Mouse (Mus musculus) activated CD4-positive, CD25-positive, alpha-beta regulatory T cell, adult 4 months (primary cell): Measurements from ENCODE around the gene Smyd5. TPM values are rescaled to one million over a fixed set of nuclear protein-coding genes. Genes with fewer than 3 reads are reported as not detected.
"Not testable (repeated sequence)": the region's sequence is repeated elsewhere in the genome, so short reads cannot be mapped to it uniquely, and the experiment has no call there.

Experiments
- ATAC-seq: one replicate; pipeline ENCODE4 v1.8.0; 2017
- polyA plus RNA-seq, 2 experiments: library from polyadenylated mRNA; unstranded; fragments of 100-300 nt; shearing (Covaris generic); gene quantifications; one replicate each; pipeline ENCODE4 v1.2.1; 2017

The Smyd5 gene
- polyA plus RNA-seq, 2 experiments from 2014 or later, result 21.2 to 27.0 TPM

DNA sequence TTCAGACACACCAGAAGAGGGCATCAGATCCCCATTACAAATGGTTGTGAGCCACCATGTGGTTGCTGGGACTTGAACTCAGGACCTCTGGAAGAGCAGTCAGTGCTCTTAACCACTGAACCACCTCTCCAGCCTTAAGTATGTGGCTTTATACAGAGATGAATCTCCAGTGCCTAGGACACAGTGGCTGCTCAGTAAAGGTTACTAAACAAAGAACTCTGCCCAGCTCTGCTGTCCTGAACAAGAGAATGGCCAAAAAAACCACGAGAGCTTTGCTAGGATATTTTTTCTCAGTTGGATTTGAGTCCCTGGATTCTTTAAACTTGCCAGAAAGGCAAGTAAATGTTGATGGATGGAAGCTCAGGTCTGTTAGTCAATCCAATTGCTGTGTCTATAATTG, 18.4 kb downstream of the Smyd5 start:
- ATAC-seq, result not testable (repeated sequence)

DNA sequence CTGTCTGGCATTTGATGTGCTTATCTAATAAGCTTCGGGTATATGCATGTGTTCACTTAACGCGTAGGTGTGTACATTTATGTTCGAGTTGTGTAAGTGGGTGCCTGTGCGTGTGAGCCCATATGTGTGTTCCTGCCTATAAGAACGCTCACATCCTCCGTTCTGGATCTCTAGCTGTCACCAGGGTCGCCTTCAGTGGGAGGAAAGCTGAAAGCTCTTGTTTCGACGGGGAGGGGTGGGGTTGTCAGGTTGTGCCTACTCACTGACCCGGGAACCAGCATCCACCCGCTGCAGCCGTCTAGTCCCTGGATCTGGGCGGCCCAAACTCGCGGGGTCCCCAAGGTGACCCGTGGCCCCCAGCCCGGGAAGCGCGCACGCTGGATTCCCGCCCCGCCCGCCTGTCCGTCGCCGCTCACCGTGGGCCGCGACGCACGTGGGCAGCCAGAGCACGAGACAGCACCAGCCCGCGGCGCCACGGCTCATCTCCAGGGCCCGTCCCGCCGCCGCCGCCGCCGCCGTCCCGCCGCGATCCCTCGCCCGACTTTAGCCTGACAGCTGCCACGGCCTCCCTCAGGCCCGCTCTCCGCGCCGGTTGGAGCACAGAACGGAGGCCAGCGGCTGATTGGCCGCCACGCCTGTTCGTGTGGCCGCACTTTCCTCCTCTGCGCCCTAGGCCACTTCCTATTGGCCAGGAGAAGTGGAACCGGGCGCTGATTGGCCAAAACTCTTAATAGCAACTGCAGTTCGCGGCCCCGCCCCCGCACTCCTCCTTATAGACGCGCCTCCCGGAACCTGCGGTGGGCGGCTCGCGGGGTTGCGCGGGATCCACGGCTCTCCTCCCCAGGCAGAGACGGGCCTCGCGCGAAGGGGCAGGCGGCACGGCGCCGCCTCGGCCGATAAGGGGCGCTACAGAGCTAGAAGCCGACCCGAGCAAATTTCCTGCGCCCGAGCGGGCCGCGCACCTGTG, 19.2 kb downstream of the Smyd5 start, which contains the start of gene Cct7:
TSS of gene Cct7 (plus strand) at position 818 of the 967 bp plus-strand sequence.
- ATAC-seq, result peak; percentile 85

DNA sequence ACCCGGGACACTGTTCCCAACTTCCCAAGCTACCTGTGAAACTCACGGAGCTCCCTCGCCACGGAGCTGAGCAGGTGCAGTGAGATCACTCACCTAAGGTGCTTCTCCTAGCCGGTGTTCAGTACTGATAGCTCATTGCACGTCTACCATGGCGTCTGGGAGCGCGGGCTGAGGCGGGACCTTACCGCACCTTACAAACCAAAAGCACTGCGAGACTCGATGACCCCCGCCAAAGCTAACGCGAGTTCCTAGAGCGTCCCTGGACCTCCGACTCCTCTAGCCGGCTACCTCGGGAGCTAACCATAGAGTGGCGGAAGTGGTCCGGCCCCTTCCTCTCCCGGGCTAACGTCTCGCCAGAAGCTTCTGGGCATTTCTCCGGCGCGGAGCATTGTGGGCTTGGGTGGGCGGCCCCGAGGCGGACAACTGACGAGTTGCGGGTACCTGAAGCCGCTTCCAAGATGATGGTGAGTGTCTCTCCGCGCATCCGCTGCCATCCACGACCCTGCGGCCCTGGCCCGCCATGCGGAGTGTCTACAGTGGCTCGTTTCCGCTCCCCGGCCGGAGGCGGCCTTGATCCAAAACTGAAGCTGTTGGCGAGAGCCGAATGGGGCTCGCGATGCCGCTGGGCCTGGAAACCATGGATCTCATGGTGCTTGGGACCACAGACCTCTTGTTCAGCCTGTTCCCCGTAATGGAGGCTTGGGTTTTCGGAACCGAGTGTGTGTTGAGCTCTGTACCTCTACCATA, 20.0 kb downstream of the Smyd5 start, which contains the start of gene Pradc1:
TSS of gene Pradc1 (minus strand) at position 307 of the 747 bp plus-strand sequence.
- ATAC-seq, result peak; percentile 51

DNA sequence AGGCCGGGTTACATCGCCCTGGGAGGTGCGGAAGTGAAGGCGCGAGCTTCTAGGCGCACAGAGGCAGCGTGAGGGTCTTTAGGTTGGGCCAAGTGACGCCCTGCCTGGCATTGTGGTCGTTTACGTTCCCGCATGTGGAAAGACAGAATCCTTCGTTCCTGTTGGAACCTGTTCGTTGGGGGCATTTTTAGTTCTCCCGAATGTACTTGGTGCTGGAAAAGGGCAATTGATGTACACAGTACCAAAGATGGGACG, 20.5 kb downstream of the Smyd5 start:
- ATAC-seq, result no peak

DNA sequence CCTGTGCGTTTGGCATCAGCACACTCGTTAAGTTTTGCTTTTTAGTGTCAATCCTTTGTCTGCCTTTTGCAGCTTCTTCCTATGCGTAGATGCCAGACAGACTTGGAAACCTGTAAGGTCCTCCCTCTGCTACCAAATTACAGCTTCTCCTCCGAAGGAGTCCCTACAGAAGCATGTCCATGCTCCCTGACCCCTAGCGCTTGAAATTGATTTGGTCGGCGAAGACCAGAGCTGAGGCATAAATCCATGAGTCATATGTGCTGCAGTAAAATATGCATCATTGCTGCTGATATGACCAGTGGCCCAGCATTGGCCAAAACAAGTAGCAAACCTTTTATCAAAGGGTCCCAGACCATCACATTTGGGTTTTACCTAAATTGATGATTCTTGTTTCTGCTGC, 21.0 kb downstream of the Smyd5 start:
- no peak for ATAC-seq

DNA sequence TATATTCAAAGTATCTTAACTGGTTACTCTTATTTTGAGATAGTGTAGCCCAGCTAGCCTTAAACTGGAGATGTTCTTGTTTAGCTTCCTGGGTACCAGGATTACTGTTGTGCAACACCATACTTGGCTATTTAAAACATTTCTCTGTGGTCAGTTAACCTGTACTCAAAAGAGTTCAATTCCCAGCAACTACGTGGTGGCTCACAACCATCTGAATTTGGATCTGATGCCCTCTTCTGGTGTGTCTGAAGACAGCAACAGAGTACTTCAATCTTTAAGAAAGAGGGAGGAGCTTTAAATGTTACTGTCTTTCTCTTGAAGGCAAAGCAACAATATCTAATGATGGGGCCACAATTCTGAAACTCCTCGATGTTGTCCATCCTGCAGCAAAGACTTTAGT, 27.8 kb downstream of the Smyd5 start:
- no peak for ATAC-seq

DNA sequence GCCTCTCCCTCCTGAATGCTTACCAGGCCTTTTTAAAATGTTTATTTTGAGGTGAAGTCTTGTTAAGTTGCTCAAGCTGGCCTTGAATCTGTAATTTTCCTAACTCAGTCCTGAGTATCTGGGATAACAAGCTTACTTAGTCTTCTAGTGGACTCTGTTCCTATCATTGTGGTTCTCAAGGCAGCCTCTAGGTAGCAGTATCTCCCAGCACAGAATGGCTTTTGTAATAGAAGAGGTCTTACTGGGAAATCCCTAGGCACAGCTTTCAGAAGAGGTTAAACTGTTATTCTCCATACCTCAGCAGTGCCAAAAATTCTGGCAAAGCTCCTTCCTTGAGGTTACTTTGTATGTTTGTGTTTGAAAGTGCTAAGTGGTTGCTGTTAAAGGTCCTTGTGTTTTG, 33.6 kb downstream of the Smyd5 start:
- ATAC-seq, result no peak

DNA sequence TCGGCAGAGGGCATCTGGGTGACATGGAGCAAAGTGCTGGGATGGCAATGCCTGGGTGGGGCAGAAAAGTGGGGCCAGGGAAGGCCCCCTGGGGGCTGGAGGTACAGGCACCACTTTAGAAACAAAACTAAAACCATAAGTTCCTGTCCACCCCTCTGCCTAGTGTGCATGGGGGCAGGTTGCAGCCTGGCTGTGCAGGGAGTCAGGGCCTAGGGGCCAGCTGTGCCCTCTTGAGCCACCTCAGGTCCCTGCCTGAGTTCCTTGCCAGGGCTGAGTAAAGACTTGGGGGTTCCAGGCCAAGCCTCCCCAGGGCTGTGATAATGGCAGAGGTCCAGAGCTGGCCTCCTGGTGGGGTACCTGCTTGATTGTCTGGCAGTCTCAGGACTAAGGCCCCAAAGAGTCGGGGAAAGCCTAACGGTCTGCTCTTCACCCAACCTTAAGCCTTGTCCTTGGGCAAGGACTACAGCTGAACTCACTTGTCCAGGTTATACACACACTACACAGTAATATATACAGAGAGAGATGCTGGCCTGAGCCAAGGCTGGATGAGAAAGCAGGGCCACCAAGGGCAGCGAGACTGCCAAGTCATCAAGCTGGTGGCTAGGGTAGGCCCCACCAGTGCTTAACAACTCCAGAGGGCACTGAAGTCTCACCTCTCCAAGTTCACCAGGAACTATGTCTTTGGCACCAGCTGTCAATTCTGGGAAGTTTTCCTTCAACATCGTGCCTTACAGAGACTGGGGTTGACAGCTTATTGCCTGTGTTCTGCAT, 38.1 kb downstream of the Smyd5 start:
- no peak for ATAC-seq

DNA sequence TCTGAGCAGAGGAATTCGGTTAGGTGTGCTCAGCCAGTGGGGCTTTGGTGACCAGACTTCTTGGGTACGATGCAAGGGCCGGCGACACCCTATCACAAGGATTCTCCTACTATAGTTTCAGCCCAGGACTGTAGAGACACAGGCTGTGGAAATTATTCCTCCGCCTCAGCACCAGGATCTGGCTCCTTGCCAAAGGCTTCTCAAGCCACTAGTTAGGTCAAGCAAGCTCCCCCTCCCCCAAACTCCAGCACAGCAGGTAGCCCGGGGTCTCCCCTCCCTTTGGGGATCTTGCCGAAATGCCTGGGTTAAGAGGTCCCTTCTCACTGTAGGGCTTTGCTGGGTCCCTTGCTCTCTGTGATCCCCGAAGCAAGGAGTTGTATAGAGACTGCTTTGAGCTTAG, 40.2 kb downstream of the Smyd5 start:
- ATAC-seq, result no peak

DNA sequence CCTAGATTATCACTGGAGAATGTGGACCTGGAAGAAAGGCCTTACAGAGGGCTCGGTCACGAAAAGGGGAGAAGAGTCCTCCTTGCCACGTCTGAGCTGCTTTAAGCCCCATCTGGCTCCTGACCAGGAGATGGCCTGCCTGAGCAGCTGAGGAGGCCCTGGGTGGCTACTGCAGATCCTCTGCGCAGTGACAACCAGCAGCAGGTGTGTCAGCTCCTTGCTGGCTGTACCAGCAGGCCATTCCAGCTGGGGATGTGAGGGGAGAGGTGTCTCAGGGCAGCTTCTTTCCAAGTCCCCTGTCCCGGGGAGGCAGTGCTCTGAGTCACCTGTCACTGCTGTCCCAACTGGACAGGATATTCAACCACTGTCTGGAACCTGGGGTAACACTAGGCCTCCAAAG, 40.8 kb downstream of the Smyd5 start:
- no peak for ATAC-seq

DNA sequence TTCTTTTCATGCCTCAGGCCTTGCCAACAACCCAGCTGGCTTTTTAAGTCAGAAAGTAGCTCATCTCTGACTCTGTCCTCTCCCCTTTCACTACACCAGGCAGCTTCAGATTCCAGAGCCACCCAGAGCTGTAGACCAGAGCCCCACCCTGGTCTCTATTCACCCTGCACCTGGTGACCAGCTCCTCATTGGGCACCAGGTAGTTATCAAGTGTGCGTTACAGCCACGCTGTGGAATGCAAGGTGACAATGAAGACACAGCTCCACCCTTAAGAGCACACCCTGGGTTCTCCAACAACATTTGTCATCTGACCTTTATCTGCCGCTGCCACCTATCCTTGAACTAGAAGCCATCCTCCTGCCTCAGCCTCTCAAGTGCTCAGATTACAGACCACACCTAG, 43.8 kb downstream of the Smyd5 start:
- no peak for ATAC-seq

DNA sequence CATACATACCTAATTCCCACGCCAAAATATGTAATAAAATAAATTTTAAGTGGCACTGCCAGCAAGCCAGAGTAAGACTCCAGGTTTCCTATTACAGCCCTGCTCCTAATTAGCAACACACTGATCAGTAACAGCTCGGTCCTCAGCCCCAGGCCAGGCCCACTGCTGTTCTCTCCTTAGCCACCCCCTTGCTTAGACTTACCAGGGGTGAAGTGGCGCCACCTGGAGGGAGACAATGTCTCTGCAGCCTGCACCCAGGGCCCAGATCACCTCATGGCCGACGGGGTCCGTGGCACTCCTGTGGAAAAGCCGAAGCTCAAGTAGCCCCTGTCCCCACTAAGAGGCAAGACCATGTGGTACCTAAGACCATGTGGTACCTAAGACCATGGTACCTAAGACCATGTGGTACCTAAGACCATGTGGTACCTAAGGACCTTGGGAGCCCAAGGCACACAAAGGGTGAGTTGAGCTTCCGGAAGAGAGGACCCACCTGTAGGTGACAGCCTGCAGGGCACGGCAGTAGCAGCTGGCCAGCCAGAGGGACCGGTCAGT, 45.7 kb downstream of the Smyd5 start:
- no peak for ATAC-seq

DNA sequence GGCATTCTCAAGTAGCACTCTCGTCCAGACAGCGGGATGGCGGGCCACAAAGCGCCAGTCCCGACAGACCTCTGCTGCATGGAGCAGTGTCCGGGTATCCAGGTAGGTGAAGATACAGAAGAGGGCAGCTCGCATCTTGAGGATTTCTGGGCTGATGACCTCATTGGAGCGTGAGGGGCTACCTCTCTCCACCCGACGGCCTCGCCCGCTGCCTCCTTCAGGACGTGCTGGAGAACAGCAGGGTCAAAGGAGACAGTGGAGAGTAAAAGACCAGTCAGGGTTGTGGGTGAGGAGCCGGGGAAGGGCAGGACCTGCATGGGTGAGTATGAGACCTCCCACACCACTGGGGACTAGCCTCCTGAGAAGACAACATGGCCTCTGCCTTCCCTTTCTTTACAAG, 46.6 kb downstream of the Smyd5 start:
- no peak for ATAC-seq

DNA sequence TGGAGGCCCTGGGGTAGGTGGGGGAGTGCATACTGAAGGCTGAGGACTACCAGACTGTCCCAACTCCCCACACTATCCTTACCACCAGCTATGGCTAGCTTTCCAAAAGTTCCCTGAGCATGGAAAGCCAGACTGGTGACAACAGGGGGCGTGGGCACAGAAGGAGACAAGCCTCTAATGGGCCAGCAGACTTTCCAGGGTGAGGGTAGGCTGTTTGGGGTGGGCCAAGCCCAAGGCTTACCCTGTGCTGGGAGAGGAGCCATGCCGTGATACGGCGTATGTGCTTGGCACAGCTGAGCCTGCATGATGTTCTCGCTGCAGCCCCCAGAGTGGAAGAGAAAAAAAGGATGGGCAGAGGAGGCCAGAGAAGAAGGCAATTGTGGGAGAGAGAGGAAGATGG, 48.2 kb downstream of the Smyd5 start:
- ATAC-seq, result no peak

DNA sequence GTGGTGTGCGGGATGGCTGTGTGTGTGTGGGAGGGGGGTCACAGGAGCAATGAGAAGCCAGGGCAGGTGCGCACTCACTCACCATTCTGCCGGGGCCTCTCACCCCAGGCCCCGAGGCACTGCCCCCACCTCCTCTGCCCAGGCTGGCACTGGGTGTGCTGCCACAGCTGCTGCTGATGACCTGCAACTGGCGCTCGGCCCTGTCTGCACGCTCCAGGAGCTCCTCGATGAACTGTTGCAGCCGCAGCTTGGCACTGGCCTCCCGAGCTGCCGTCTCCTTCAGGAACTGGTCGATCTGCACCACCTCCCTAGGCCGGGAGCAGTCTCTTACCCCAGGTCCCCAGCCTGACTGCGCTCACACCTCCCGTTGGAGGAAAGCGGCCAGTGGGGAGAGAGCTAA, 48.9 kb downstream of the Smyd5 start:
- no peak for ATAC-seq

DNA sequence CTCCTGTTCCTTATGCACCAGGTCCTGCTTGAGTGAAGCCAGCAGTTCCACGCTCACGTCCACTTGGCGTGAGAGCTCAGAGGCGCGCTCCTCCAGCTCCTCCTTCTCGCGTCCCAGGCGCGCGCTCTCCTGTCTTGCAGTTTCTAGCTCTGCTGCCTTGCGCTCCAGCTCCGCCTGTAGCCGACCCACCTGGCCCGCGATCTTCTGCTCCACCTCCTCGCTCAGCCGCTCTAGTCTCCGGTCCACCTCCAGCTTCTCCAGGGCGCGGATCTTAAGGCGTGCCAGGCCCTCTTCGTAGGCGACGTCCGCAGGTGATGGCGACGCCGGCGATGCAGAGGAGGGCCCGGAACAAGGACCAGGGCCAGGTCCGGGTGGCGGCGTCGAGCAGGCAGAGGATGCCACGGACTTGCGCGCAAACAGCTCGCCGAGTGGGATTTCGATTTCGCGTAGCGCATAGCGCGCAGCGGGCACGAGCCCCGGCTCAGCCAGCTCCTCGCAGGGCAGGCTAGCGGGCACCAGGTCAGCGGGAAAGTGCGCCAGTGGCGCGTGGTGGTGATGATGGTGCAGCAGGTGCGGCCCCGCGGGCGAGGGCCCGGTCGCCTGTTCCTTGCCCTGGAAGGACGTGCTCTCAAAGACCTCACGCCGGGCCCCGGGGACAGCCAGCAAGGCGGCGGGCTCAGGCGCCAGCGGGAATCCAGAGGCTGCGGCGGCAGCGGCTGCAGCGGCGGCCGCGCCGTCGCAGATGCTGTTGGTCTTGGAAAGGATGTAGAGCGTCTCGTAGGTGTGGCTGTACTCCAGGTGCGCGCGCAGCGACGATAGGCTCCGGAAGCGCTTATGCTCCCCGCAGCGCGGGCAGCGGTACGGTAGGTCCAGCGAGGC, 52.3 kb downstream of the Smyd5 start:
- ATAC-seq, result peak; percentile 43

DNA sequence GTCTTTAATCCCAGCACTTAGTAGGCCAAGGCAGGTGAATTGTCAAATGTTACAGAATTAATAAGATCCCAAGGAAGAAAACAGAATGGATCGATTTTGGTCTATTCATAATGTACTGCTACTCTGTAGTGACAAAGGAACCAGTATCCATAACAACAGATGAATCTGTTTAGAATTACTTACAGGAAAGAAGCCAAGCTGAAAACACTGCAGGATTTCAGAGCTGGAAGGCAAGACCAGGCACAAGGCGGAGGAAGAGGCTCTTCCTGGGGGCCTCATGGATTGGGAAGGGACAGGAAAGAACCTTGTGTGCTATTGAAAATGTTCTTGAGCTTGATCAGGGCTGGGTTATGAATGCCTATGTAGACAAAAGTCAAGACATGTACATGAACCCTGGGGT, 53.9 kb downstream of the Smyd5 start:
- no peak for ATAC-seq

DNA sequence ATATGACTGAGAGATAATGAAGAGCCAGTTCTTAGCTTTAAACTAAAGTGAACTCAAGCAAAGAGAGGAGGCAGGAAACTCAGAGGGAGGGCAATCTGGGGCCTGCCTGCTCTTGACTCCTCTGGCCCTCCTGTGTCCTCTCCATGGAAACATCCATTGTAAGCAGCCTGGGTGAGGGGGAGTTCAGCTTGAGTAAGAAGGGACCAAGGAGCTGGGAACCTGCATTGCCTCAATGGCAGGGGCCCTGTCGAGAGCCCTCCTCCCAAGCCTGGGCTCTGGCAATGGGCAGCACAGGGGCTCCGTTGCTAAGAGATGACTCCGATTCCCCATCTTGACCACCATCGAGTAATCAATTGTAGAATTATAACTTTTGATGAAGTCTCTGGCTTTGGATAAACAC, 56.7 kb downstream of the Smyd5 start:
- no peak for ATAC-seq

DNA sequence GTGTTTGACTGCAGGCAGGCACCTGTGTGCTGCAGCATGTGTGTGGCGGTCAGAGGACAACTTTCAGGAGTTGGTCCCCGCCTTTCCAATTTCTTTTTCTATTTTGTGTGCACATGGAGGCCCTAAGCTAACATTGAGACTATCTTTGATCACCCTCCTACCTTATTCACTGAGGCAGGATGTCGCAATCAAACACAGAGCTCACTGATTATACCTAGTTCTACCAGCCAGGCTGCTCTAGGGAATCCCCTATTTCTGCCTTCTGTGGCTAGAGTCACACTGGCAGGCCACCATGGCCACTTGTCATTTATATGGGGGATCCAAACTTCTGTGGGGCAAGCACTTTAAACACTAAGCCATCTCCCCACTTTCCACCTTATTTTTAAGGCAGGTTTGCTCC, 57.9 kb downstream of the Smyd5 start:
- no peak for ATAC-seq

DNA sequence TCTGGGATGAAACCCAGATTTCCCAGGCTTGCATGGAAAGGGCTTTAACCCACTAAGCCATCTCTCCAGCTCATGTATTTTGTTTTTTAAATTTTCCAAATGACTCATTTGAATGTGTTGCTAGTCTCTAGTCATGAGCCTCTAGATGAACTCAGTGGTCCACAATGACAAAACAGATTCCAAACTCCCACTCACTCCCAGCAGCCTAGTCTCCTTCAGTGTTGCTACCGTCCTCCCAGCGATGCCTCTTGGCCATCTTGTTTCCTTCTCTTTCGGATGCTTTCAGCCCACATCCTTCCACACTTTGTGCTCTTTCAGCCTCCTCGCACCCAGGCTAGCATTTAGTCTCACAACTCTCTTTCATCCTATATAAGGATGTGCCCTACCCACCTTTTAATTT, 58.5 kb downstream of the Smyd5 start:
- no peak for ATAC-seq

DNA sequence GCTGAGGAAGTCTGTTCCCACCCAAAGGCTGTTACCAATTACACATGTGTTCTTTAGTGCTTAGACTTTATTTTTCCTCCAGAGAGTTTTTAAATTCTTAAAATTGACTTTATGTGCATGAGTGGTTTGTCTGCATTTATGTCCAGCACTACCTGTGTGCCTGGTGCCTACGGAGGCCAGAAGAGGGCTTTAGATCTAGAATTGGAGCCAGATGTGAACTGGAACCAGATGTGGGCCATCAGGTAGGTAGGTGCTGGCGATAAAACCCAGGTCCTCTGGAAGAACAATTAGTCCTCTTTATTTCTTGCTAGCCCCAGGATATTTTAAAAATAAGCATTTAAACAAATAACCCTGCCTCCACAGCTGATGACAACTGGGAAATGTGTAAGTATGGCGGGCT, 59.8 kb downstream of the Smyd5 start:
- no peak for ATAC-seq
